Mouse (Mus musculus) embryonic fibroblast, embryonic 13.5 days (primary cell): ENCODE results near the gene Nhsl1.

ENCODE experiments used
- CTCF ChIP-seq: IDR thresholded peaks from 2 replicates; pipeline ENCODE4 v1.5.1; 2011; ENCODE audit warnings: mild to moderate bottlenecking, control low read depth, low read length, moderate library complexity, borderline replicate concordance; ENCODE audit not compliant: insufficient read depth
- POLR2A ChIP-seq: IDR thresholded peaks from 2 replicates; pipeline ENCODE4 v1.6.1; 2011; ENCODE audit warnings: low read depth, mild to moderate bottlenecking, control low read depth, low read length, moderate library complexity

DNA sequence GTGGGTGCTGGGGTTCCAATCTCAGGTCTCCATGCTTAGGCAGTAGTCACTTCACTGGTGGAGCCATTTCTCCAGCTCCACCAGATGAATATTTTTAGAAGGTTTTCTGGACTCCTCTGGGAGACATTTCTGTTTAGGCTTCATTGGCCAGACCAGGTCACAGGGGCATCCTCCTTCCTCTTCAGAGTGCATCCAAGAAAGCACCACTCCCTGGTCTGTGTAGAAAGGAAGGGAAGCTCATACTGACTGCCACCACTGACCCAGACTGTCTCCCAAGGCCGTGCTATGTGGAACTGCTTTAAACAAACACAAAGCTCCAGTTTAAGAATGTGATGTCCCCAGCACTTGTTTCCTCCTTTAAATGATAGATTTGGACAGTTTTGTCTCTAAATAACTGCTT is 29.3 kb upstream of the Nhsl1 start:
- TF ChIP-seq CTCF (no peak), POLR2A (no peak)
